Mouse (Mus musculus): ENCODE measurements around the gene Tpp2. TPM values are rescaled to one million over a fixed set of nuclear protein-coding genes. Genes with fewer than 3 reads are reported as not detected.

The Tpp2 gene
- polyA plus RNA-seq, 1 experiment = 2.4 TPM

DNA sequence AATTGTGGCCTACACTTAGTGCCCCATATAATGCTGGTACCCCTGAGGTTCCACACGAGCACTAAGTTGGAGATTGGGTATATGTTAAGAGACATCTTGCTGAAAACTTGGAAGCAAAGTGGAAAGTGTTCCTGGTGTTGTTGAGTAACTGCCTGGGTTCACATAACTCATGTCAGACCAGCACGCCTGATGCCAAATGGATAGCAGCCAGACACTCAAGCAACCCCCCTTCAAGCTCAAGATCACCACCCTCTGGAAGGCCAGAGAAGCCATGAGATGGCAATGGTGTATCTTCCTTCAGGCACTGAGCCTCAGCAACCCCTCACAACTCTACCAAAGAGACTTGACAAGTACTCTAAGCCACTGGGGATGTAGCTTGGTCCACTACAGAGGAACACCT lies 113.1 kb downstream of the Tpp2 start:
- H3K9me3 ChIP-seq = 0 out of 2 replicates have a peak, but pooled peaks cover 4% of the 10 kb centered on the region
- H3K36me3 ChIP-seq (replicated peaks; ENCODE audit: low read length) = no peaks in the 10 kb centered on the region
- no peak overlapping the region for H3K4me3 ChIP-seq (replicated peaks)
- H3K4me1 ChIP-seq = peaks cover 8% of the 10 kb centered on the region
- TF ChIP-seq GATA1 (IDR thresholded peaks at IDR 0.05; ENCODE audit: borderline replicate concordance, low read length) (no peak), FLI1 (IDR thresholded peaks at IDR 0.05; ENCODE audit: low read length) (no peak)
- H3K27me3 ChIP-seq (replicated peaks) = peaks cover 2% of the 10 kb centered on the region

Other genes starting within 250 kb of the Tpp2 start
- not detected in 2 replicates for gene 1500015O10Rik, start 203.0 kb upstream of the Tpp2 start, polyA plus RNA-seq (2012; ENCODE audit: insufficient read depth, low replicate concordance)
- gene Uxs1, start 105.8 kb upstream of the Tpp2 start, polyA plus RNA-seq (2012; ENCODE audit: insufficient read depth, low replicate concordance) = 4.2 TPM in 1 of 2 replicates, not detected in the other
- gene Mettl21c, start 86.4 kb downstream of the Tpp2 start, polyA plus RNA-seq (2012; ENCODE audit: insufficient read depth, low replicate concordance) = not detected in 2 replicates
- not detected in 2 replicates for gene Gm8251, start 128.3 kb downstream of the Tpp2 start, polyA plus RNA-seq (2012; ENCODE audit: insufficient read depth, low replicate concordance)
- 1.4 and 3.0 TPM in 2 replicates for gene Tex30, start 168.8 kb downstream of the Tpp2 start, polyA plus RNA-seq (2012; ENCODE audit: insufficient read depth, low replicate concordance)
- 4.4 and 5.1 TPM in 2 replicates for gene Kdelc1, start 185.2 kb downstream of the Tpp2 start, polyA plus RNA-seq (2012; ENCODE audit: insufficient read depth, low replicate concordance)
- gene Bivm, start 185.3 kb downstream of the Tpp2 start, polyA plus RNA-seq (2012; ENCODE audit: insufficient read depth, low replicate concordance) = 5.2 TPM in 1 of 2 replicates, not detected in the other
- 1.7 TPM in 1 of 2 replicates, not detected in the other for gene Ercc5, start 214.1 kb downstream of the Tpp2 start, polyA plus RNA-seq (2012; ENCODE audit: insufficient read depth, low replicate concordance)

Measured in megakaryocyte, embryonic 14.5 days (primary cell).